19 mouse cellular contexts compared by ENCODE assay signal in the genomic region with DNA sequence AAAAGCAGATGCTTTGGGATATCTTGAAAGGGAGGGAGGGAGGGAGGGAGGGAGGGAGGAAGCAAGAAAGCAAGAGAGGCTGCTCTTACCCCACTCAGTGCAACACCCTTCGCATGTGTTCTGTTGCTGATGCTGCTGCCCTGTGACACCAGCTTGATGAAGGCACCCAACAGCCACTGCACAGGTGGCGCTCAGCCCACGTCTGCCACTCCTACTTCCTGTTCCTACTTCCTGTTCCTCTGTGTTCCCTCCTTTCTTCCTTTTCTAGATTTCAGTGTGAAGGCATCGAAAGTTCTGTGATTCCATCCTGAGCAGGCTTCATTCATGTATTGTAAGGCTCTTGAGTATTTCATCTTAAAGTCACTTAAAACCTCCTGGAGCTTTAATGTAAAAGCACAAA.
DNase-seq lines count a peak whose midpoint lies in the region; ATAC-seq and TF ChIP-seq lines count a peak whose summit lies in the region.
"Had no signal": no experiment of that assay in that cellular context is flagged by ENCODE, and none has a peak within 500 bp of the region (broad histone marks: within the 10 kb centered on the region; RNA-seq: fewer than 3 reads in every experiment).

No protein-coding gene starts in this region.

- H3K4me1 ChIP-seq in neural tube, embryonic 12.5 days: no peaks in the 10 kb centered on the region
- H3K4me1 ChIP-seq in neural tube, embryonic 15.5 days: peaks cover 4% of the 10 kb centered on the region; the same call in 1 of the 2 replicates
- H3K4me1 ChIP-seq in forebrain, embryonic 11.5 days (replicated peaks; ENCODE audit: control insufficient read depth, insufficient read depth, low read length): no peaks in the 10 kb centered on the region
- H3K4me1 ChIP-seq: embryonic facial prominence, embryonic 10.5 days; hindbrain, embryonic 12.5 days had no signal

- 0 out of 2 replicates have a peak, but pooled peaks have one; percentile 25 for ATAC-seq in neural tube, embryonic 12.5 days (ENCODE audit: low FRiP score, low read depth)
- no peak for ATAC-seq in neural tube, embryonic 15.5 days (ENCODE audit: low FRiP score)
- peak; percentile 85 for ATAC-seq in CD4-positive, CD25-positive, alpha-beta regulatory T cell, adult 4 months
- ATAC-seq in forebrain, embryonic 11.5 days (replicated peaks; ENCODE audit: low FRiP score): no peak
- ATAC-seq: forebrain, embryonic 16.5 days; lung, postnatal 0 days; midbrain, embryonic 13.5 days had no signal

- H3K4me2 ChIP-seq in neural tube, embryonic 12.5 days (replicated peaks): no peak overlapping the region
- no peak overlapping the region for H3K4me2 ChIP-seq in neural tube, embryonic 15.5 days
- H3K4me2 ChIP-seq in forebrain, embryonic 11.5 days (ENCODE audit: low read depth, low read length, severe bottlenecking): no peak overlapping the region
- H3K4me2 ChIP-seq: heart, embryonic 13.5 days; hindbrain, embryonic 12.5 days; midbrain, embryonic 13.5 days had no signal

- H3K27me3 ChIP-seq in neural tube, embryonic 12.5 days (replicated peaks): no peaks in the 10 kb centered on the region
- H3K27me3 ChIP-seq in neural tube, embryonic 15.5 days (replicated peaks): no peaks in the 10 kb centered on the region
- no peaks in the 10 kb centered on the region for H3K27me3 ChIP-seq in splenic B cell, adult 2 months (ENCODE audit: control insufficient read depth, insufficient read depth, low read length, poor library complexity, severe bottlenecking)
- no peaks in the 10 kb centered on the region for H3K27me3 ChIP-seq in forebrain, embryonic 11.5 days (ENCODE audit: control insufficient read depth, insufficient read depth, low read length)
- H3K27me3 ChIP-seq: heart, embryonic 13.5 days; hindbrain, embryonic 12.5 days; midbrain, embryonic 13.5 days had no signal

- WGBS in neural tube, embryonic 12.5 days: 88% methylated on average over 4 of the region's 4 CpGs
- WGBS in neural tube, embryonic 15.5 days: 77% methylated on average over 4 of the region's 4 CpGs
- WGBS in forebrain, embryonic 11.5 days: 91% methylated on average over 4 of the region's 4 CpGs

- no peak for TF ChIP-seq CTCF in gastrocnemius, adult 2 months (IDR thresholded peaks at IDR 0.05)

- H3K36me3 ChIP-seq in neural tube, embryonic 12.5 days: no peaks in the 10 kb centered on the region
- no peaks in the 10 kb centered on the region for H3K36me3 ChIP-seq in neural tube, embryonic 15.5 days
- no peaks in the 10 kb centered on the region for H3K36me3 ChIP-seq in splenic B cell, adult 2 months (ENCODE audit: control insufficient read depth, insufficient read depth, low read length, poor library complexity, severe bottlenecking)
- H3K36me3 ChIP-seq in forebrain, embryonic 11.5 days (ENCODE audit: control insufficient read depth, insufficient read depth, low read length): no peaks in the 10 kb centered on the region
- H3K36me3 ChIP-seq: heart, embryonic 13.5 days; hindbrain, embryonic 12.5 days; midbrain, embryonic 13.5 days had no signal

- no peak overlapping the region for H3K9ac ChIP-seq in neural tube, embryonic 12.5 days
- no peak overlapping the region for H3K9ac ChIP-seq in neural tube, embryonic 15.5 days (replicated peaks)
- no peak overlapping the region for H3K9ac ChIP-seq in forebrain, embryonic 11.5 days (ENCODE audit: low read length)
- H3K9ac ChIP-seq: heart, embryonic 13.5 days; hindbrain, embryonic 12.5 days; midbrain, embryonic 13.5 days had no signal

- intact Hi-C loops in gastrocnemius, adult 2 months (cut with DNase I): no loop called here

- H3K9me3 ChIP-seq in neural tube, embryonic 12.5 days: no peaks in the 10 kb centered on the region
- H3K9me3 ChIP-seq in neural tube, embryonic 15.5 days (replicated peaks): no peaks in the 10 kb centered on the region
- no peaks in the 10 kb centered on the region for H3K9me3 ChIP-seq in forebrain, embryonic 11.5 days (ENCODE audit: control insufficient read depth, low read length)
- H3K9me3 ChIP-seq: embryonic facial prominence, embryonic 10.5 days; heart, embryonic 13.5 days; hindbrain, embryonic 12.5 days; midbrain, embryonic 13.5 days had no signal

- H3K27ac ChIP-seq in neural tube, embryonic 12.5 days: no peak overlapping the region
- no peak overlapping the region for H3K27ac ChIP-seq in neural tube, embryonic 15.5 days (replicated peaks)
- H3K27ac ChIP-seq in gastrocnemius, adult 2 months: no peak overlapping the region
- H3K27ac ChIP-seq in forebrain, embryonic 11.5 days (ENCODE audit: low read depth, low read length): no peak overlapping the region
- H3K27ac ChIP-seq: embryonic facial prominence, embryonic 10.5 days; heart, embryonic 13.5 days; hindbrain, embryonic 12.5 days; macrophage; midbrain, embryonic 13.5 days had no signal

- no peak overlapping the region for H3K4me3 ChIP-seq in neural tube, embryonic 12.5 days
- no peak overlapping the region for H3K4me3 ChIP-seq in neural tube, embryonic 15.5 days (replicated peaks)
- no peak overlapping the region for H3K4me3 ChIP-seq in gastrocnemius, adult 2 months
- H3K4me3 ChIP-seq in forebrain, embryonic 11.5 days (ENCODE audit: low read depth, low read length): no peak overlapping the region
- H3K4me3 ChIP-seq: embryonic facial prominence, embryonic 10.5 days; heart, embryonic 13.5 days; hindbrain, embryonic 12.5 days; midbrain, embryonic 13.5 days had no signal

- peak; percentile 21 for DNase-seq in induced T-regulatory cell, adult 2 months (ENCODE audit: low read depth)
- DNase-seq in splenic B cell, adult 2 months (ENCODE audit: low read depth, low spot score): peak; percentile 6
- DNase-seq in gastrocnemius, adult 2 months: no peak
- no peak for DNase-seq in forebrain, embryonic 11.5 days (ENCODE audit: low spot score)
- DNase-seq: gastrocnemius, postnatal 14 days; heart, adult 18-20 months; kidney, postnatal 36 days; layer of hippocampus, postnatal 36 days; thymus, postnatal 4 days had no signal

Comparison
In these comparisons a context has a peak if more than half of its experiments do, and no peak if none do; other contexts are left out.
1. ATAC-seq: peak in neural tube, embryonic 12.5 days (single experiment) and CD4-positive, CD25-positive, alpha-beta regulatory T cell, adult 4 months (single experiment); none in neural tube, embryonic 15.5 days (single experiment) and forebrain, embryonic 11.5 days (single experiment).
2. DNase-seq: peak in induced T-regulatory cell, adult 2 months (single experiment) and splenic B cell, adult 2 months (single experiment); none in gastrocnemius, adult 2 months (single experiment) and forebrain, embryonic 11.5 days (single experiment).